Mouse (Mus musculus): Measurements from ENCODE around the gene Gm4567.
"Not testable (repeated sequence)": the region's sequence is repeated elsewhere in the genome, so short reads cannot be mapped to it uniquely, and the experiment has no call there.

The Gm4567 gene

GRCm38 (mm10) chr7:22719610-22720009, at the start of gene Gm4567:
TSS of gene Gm4567 (minus strand) at chr7:22719710.
- DNase-seq (ENCODE audit: low spot score): not testable (repeated sequence)

- not testable (repeated sequence) for DNase-seq (ENCODE audit: low spot score)
Observed at GRCm38 (mm10) chr7:22761397-22761796, 41.9 kb upstream of the Gm4567 start, which contains the start of gene Vmn1r157. TSS of gene Vmn1r157 (plus strand) at chr7:22761697.

DNA sequence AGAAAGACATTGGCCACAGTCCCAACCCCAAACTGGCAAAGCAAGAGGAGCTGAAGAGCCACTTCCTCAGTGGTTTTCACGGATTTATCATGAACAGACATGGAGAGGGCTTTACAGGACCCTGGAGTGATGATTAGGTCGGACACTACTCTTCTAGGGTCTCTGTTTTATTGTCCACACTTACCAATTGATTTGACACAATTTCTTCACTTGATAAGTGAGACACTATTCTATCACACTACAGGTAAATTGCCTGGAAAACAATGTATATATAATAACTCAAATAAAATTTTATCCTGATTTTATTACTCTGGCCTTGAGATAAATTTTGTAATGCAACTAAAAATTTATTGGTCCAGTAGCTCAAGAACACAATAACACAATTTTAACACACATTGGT, 27.3 kb downstream of the Gm4567 start, which contains the start of gene Gm8693:
Gm8693 (minus strand) TSS at position 101 of the 400 bp plus-strand sequence.
- DNase-seq (ENCODE audit: low spot score): not testable (repeated sequence)
